Mouse (Mus musculus) central nervous system, embryonic 11.5 days (tissue): Measurements from ENCODE around the gene Pear1. TPM values are rescaled to one million over a fixed set of nuclear protein-coding genes. Genes with fewer than 3 reads are reported as not detected.

Source experiments
- polyA plus RNA-seq: library from polyadenylated mRNA; depleted of rRNA; stranded (reverse); fragments of >200 nt; gene quantifications from 2 replicates; pipeline ENCODE4 v1.2.3, GENCODE M21; 2012; rRNA removed

Gene Pear1
- 12.5 and 18.4 TPM in 2 replicates for polyA plus RNA-seq

GRCm38 (mm10) chr3:87824206-87824605 is at the start of gene Pear1:
Gene Pear1 (minus strand): TSS chr3:87824306.

GRCm38 (mm10) chr3:87846650-87847110 is 22.6 kb upstream of the Pear1 start, which contains the start of gene Sh2d2a:
Gene Sh2d2a (plus strand): TSS chr3:87846755.

GRCm38 (mm10) chr3:87796736-87797334 is 27.3 kb downstream of the Pear1 start, which contains the start of gene Insrr:
Gene Insrr (plus strand): TSS chr3:87796951.

GRCm38 (mm10) chr3:87794922-87795325 is 29.2 kb downstream of the Pear1 start, which contains the start of gene Ntrk1:
Gene Ntrk1 (minus strand): TSS chr3:87795162.

GRCm38 (mm10) chr3:87748431-87748830 is 75.7 kb downstream of the Pear1 start, which contains the start of gene Lrrc71:
Gene Lrrc71 (minus strand): TSS chr3:87748625.

Other genes starting within 250 kb of the Pear1 start
- gene Arhgef11, start 206.7 kb downstream of the Pear1 start, polyA plus RNA-seq: 19.2 and 24.8 TPM in 2 replicates
- gene Lrrc71, start 75.7 kb downstream of the Pear1 start, polyA plus RNA-seq: 0.40 and 0.42 TPM in 2 replicates
- 4.3 and 7.1 TPM in 2 replicates for gene Ntrk1, start 29.1 kb downstream of the Pear1 start, polyA plus RNA-seq
- 1.1 and 1.8 TPM in 2 replicates for gene Insrr, start 27.4 kb downstream of the Pear1 start, polyA plus RNA-seq
- gene Sh2d2a, start 22.4 kb upstream of the Pear1 start, polyA plus RNA-seq: 0.02 TPM in 1 of 2 replicates, not detected in the other
- 55.2 and 62.6 TPM in 2 replicates for gene Prcc, start 61.3 kb upstream of the Pear1 start, polyA plus RNA-seq
- gene Hdgf, start 82.0 kb upstream of the Pear1 start, polyA plus RNA-seq: 241 and 830 TPM in 2 replicates
- gene Mrpl24, start 95.2 kb upstream of the Pear1 start, polyA plus RNA-seq: 127 and 138 TPM in 2 replicates
- 36.5 and 49.1 TPM in 2 replicates for gene Isg20l2, start 106.0 kb upstream of the Pear1 start, polyA plus RNA-seq
- 39.7 and 44.0 TPM in 2 replicates for gene Rrnad1, start 106.4 kb upstream of the Pear1 start, polyA plus RNA-seq
- 308 and 462 TPM in 2 replicates for gene Crabp2, start 124.4 kb upstream of the Pear1 start, polyA plus RNA-seq
- gene Nes, start 146.8 kb upstream of the Pear1 start, polyA plus RNA-seq: 85.7 and 264 TPM in 2 replicates
- 0.38 and 0.47 TPM in 2 replicates for gene Bcan, start 175.9 kb upstream of the Pear1 start, polyA plus RNA-seq
- 0.24 and 0.36 TPM in 2 replicates for gene Hapln2, start 203.3 kb upstream of the Pear1 start, polyA plus RNA-seq
- 22.8 and 45.2 TPM in 2 replicates for gene Gpatch4, start 218.8 kb upstream of the Pear1 start, polyA plus RNA-seq
- 59.9 and 77.1 TPM in 2 replicates for gene Naxe, start 234.2 kb upstream of the Pear1 start, polyA plus RNA-seq